Mouse (Mus musculus): ENCODE measurements around the gene Acsl5.

DNA sequence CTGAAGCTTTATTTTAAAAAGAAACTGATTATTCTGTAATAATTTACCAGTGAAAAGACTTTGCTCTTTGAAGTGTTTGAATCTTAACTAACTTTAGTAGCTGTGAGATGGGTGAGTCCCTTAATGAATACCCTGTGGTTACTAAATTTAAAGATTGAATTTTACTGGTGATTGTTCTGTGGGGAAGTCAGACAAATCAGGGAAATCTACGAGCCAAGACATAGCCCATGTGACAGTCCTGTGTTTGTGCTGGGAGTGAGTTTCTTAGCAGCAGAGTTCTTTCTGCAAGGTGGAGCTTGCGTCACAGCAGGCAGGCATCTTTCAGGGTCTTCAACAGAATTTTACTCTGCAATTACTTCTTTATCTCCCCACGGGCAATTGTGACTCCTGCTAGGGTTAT is 67.3 kb downstream of the Acsl5 start:
- no peak for TF ChIP-seq POLR2A (IDR thresholded peaks at IDR 0.05; ENCODE audit: insufficient read depth, low read depth, low read length)
- no peak for TF ChIP-seq CTCF (IDR thresholded peaks at IDR 0.05)
- no peak for TF ChIP-seq EP300 (IDR thresholded peaks at IDR 0.05; ENCODE audit: insufficient read depth, low read depth, low read length)

Data from heart, adult 2 months (tissue).